Mouse (Mus musculus): ENCODE measurements around the gene Lrrc23. TPM values are rescaled to one million over a fixed set of nuclear protein-coding genes. Genes with fewer than 3 reads are reported as not detected.

Gene Lrrc23
- polyA plus RNA-seq, 1 experiment from 2014 or later: 2.4 TPM

Other genes with a start within 250 kb of the Lrrc23 start
- 10.1 and 11.2 TPM in 2 replicates for gene C1s1, start 237.4 kb downstream of the Lrrc23 start, polyA plus RNA-seq (2015; fragmentation: Nextera tagmentation; extraction: Ambion mirVana)
- not detected in 2 replicates for gene C1rb, start 209.4 kb downstream of the Lrrc23 start, polyA plus RNA-seq (2015; fragmentation: Nextera tagmentation; extraction: Ambion mirVana)
- gene C1s2, start 143.6 kb downstream of the Lrrc23 start, polyA plus RNA-seq (2015; fragmentation: Nextera tagmentation; extraction: Ambion mirVana): 0.10 and 0.15 TPM in 2 replicates
- 77.7 and 80.4 TPM in 2 replicates for gene Lpcat3, start 116.7 kb downstream of the Lrrc23 start, polyA plus RNA-seq (2015; fragmentation: Nextera tagmentation; extraction: Ambion mirVana)
- gene Emg1, start 67.5 kb downstream of the Lrrc23 start, polyA plus RNA-seq (2015; fragmentation: Nextera tagmentation; extraction: Ambion mirVana): 368 and 388 TPM in 2 replicates
- gene Phb2, start 67.4 kb downstream of the Lrrc23 start, polyA plus RNA-seq (2015; fragmentation: Nextera tagmentation; extraction: Ambion mirVana): 321 and 329 TPM in 2 replicates
- gene Ptpn6, start 41.0 kb downstream of the Lrrc23 start, polyA plus RNA-seq (2015; fragmentation: Nextera tagmentation; extraction: Ambion mirVana): 157 and 167 TPM in 2 replicates
- 541 and 549 TPM in 2 replicates for gene Grcc10, start 38.4 kb downstream of the Lrrc23 start, polyA plus RNA-seq (2015; fragmentation: Nextera tagmentation; extraction: Ambion mirVana)
- not detected in 2 replicates for gene Gm45234, start 23.7 kb downstream of the Lrrc23 start, polyA plus RNA-seq (2015; fragmentation: Nextera tagmentation; extraction: Ambion mirVana)
- gene Atn1, start 23.2 kb downstream of the Lrrc23 start, polyA plus RNA-seq (2015; fragmentation: Nextera tagmentation; extraction: Ambion mirVana): 4.5 and 4.7 TPM in 2 replicates
- gene Eno2, start 10.1 kb downstream of the Lrrc23 start, polyA plus RNA-seq (2015; fragmentation: Nextera tagmentation; extraction: Ambion mirVana): 3.8 TPM in 2 replicates
- gene Spsb2, start 28.9 kb upstream of the Lrrc23 start, polyA plus RNA-seq (2015; fragmentation: Nextera tagmentation; extraction: Ambion mirVana): 8.9 and 9.4 TPM in 2 replicates
- gene Tpi1, start 34.6 kb upstream of the Lrrc23 start, polyA plus RNA-seq (2015; fragmentation: Nextera tagmentation; extraction: Ambion mirVana): 231 and 275 TPM in 2 replicates
- 93.0 and 93.4 TPM in 2 replicates for gene Usp5, start 49.8 kb upstream of the Lrrc23 start, polyA plus RNA-seq (2015; fragmentation: Nextera tagmentation; extraction: Ambion mirVana)
- 240 and 258 TPM in 2 replicates for gene Cdca3, start 49.8 kb upstream of the Lrrc23 start, polyA plus RNA-seq (2015; fragmentation: Nextera tagmentation; extraction: Ambion mirVana)
- 2.3 and 2.4 TPM in 2 replicates for gene Gnb3, start 60.5 kb upstream of the Lrrc23 start, polyA plus RNA-seq (2015; fragmentation: Nextera tagmentation; extraction: Ambion mirVana)
- gene P3h3, start 78.0 kb upstream of the Lrrc23 start, polyA plus RNA-seq (2015; fragmentation: Nextera tagmentation; extraction: Ambion mirVana): 1.9 TPM in 2 replicates
- 15.2 and 21.8 TPM in 2 replicates for gene Gpr162, start 84.3 kb upstream of the Lrrc23 start, polyA plus RNA-seq (2015; fragmentation: Nextera tagmentation; extraction: Ambion mirVana)
- gene Cd4, start 108.5 kb upstream of the Lrrc23 start, polyA plus RNA-seq (2015; fragmentation: Nextera tagmentation; extraction: Ambion mirVana): 102 TPM in 2 replicates
- 5.5 and 6.1 TPM in 2 replicates for gene Lag3, start 132.0 kb upstream of the Lrrc23 start, polyA plus RNA-seq (2015; fragmentation: Nextera tagmentation; extraction: Ambion mirVana)
- gene Ptms, start 140.4 kb upstream of the Lrrc23 start, polyA plus RNA-seq (2015; fragmentation: Nextera tagmentation; extraction: Ambion mirVana): 204 and 256 TPM in 2 replicates
- gene Mlf2, start 151.7 kb upstream of the Lrrc23 start, polyA plus RNA-seq (2015; fragmentation: Nextera tagmentation; extraction: Ambion mirVana): 267 and 277 TPM in 2 replicates
- 86.0 and 95.5 TPM in 2 replicates for gene Cops7a, start 185.8 kb upstream of the Lrrc23 start, polyA plus RNA-seq (2015; fragmentation: Nextera tagmentation; extraction: Ambion mirVana)
- gene Pianp, start 217.0 kb upstream of the Lrrc23 start, polyA plus RNA-seq (2015; fragmentation: Nextera tagmentation; extraction: Ambion mirVana): 0.50 and 0.55 TPM in 2 replicates
- 8.8 and 9.5 TPM in 2 replicates for gene Zfp384, start 229.4 kb upstream of the Lrrc23 start, polyA plus RNA-seq (2015; fragmentation: Nextera tagmentation; extraction: Ambion mirVana)

All from thymus, postnatal 0 days (tissue).